Mouse (Mus musculus): ENCODE measurements at regions not wholly inside any gene's neighbourhood (a gene's known extent, or its start where the extent isn't known, plus 50 kb on each side); places are given as distances from the start of the nearest gene placed in this dataset.
"Not testable (repeated sequence)": the region's sequence is repeated elsewhere in the genome, so short reads cannot be mapped to it uniquely, and the experiment has no call there.

DNA sequence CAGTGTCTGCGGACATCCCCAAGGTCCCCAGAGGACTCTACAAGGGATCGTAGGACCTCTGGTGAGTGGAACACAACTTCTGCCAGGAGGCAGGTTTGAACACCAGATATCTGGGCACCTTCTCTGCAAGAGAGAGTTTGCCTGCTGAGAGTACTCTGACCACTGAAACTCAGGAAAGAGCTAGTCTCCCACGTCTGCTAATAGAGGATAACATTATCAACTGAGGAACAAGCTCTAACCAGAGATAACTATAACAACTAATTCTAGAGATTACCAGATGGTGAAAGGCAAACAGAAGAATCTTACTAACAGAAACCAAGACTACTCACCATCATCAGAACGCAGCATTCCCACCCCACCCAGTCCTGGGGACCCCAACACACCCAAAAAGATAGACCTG lies 415.1 kb downstream of the Sis start:
- DNase-seq (ENCODE audit: low read depth, low spot score), result not testable (repeated sequence)

DNA sequence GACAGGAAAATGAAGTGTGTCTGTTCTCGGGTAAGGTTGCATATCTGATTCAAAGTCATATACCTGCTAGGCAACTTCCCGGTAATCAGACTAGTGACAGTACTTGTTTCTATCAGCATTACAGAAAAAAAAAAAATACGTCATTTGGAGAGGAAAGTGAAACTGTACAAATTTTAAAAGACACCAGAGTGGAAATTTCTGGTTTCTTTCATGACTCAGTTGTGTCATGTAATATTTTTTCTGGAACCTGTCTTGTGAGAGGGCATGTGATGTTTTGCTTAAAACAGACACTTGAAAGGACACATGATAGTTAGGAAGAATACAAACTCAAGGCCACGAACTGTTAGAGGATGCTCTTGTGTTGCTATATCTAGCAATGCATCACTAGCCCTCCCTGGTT lies 433.7 kb downstream of the Sis start:
- no peak for DNase-seq (ENCODE audit: low read depth, low spot score)

DNA sequence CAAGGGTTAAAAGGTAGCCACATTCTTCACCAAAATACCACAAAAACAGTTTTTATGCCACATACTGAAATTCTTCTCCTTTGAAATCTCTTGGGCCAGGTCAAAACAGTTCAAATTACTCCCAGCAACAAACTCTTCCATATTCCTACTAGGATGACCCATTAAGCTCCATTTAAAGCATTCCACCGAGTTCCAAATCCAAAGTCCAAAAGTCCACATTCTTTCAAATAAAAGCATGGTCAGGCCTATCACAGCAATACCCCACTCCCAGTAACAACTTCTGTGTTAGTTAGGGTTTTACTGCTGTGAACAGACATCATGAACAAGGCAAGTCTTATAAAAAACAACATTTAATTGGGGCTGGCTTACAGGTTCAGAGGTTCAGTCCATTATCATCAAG lies 441.9 kb downstream of the Sis start:
- not testable (repeated sequence) for DNase-seq (ENCODE audit: low read depth, low spot score)

DNA sequence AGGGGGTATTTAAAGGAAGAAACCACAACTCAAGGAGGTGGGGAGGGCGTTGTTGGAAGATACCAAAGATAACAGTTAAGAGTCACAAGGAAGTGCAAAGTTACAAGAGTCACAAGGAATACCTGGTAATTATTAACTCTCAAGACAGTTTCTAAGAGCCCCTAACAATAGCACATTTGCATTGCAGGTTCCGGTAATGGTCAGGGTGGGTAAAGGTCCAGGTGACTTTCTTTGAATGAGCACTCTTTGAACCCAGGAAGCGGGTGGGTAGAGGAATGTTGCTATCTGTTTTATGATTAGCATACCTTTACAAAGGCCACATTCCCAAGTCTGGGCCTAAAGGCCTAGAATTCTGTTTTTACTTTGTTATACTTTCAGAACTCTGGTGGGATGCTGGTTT lies 449.8 kb downstream of the Sis start:
- not testable (repeated sequence) for DNase-seq (ENCODE audit: low read depth, low spot score)

DNA sequence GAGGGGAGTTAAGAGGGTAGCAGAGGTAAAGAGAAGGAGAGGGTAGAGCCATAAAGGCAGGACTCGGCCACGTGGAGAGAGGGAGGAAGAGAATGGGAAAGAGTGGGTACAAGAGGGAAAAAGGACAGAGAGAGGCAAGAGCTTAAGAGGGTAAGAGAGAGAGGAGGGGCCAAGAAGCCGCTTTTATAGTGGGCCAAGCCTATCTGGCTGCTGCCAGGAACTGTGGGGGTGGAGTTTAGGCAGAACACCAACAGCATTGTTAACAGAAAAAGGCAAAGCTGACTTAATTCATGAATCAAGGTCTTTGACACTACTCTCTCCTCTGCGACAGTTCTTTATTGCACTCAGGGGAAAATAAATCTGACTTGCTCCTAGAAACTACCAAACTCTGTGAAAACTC lies 463.4 kb downstream of the Sis start:
- peak; percentile 1 for DNase-seq (ENCODE audit: low read depth, low spot score)

DNA sequence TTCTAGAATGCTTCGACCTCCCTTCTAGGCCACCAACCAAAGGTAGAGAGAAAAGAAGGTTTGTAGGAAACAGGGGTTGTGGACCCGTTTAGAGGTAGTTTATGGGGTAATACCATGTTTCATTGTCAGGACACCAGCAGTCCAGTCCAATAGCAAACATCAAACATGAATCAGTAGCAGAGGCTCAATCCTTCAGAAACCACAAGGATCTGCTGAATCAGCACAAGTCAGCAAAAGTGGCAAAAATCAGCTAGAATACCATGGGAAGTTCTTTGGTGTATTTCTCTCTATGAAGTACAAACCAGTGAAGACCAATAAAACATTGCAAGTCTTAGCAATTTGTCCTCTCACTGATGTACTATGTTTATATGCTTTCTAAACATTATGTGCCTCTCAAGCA lies 465.9 kb downstream of the Sis start:
- DNase-seq (ENCODE audit: low read depth, low spot score), result no peak

DNA sequence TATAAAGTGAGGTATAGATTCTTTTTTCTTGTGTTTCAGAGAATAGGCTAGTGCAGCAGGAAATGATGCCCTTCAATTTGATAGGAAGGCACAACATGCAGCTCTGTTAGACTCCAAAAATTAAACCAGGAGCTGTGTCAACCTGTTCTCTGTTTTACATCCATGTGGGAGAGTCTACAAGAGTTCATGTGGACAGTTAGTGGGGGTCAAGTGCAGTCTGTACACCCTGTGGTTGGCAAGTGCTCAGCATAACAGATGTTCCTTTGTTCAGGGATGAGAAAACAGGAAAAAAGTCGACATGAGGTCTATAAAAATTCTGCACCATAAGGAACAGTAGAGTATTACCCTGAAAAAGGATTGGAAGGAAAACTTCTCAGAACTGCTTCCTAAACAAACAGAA lies 512.3 kb downstream of the Sis start:
- peak; percentile 0 for DNase-seq (ENCODE audit: low read depth, low spot score)
